Mouse (Mus musculus): ENCODE results near the gene F9.

DNA sequence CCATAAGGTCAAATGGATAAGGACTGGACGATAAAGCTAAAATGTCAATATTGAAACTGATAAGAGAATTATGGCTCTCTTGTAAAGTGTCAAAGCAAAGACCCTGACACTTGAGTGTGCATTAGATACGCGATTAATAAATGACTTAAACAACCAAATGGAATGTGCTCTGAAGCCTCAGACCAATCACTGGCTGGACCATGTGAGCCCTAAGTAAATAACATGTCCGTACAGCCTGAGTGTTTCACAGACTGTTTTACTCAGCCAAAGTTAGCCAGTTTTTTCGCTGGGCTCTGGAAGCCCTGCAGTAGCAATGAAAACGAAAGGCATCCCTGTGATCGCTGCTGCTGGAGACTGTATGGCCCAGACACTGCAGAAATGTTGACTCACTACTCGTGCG is 55.9 kb downstream of the F9 start:
- TF ChIP-seq POLR2A (IDR thresholded peaks at IDR 0.05; ENCODE audit: low read depth, low read length), result no peak
- no peak for TF ChIP-seq CTCF (IDR thresholded peaks at IDR 0.05; ENCODE audit: borderline replicate concordance, insufficient read depth, low read length)

Data from embryonic fibroblast, embryonic 13.5 days (primary cell).